Mouse (Mus musculus) kidney, adult 2 months (tissue): ENCODE data around the gene Tmem198. TPM values are rescaled to one million over a fixed set of nuclear protein-coding genes. Genes with fewer than 3 reads are reported as not detected.

Source experiments
- DNase-seq: peaks from one replicate; pipeline ENCODE4 v3.0.0; 2021
- H3K27ac ChIP-seq: fragments of 200-500 bp; 2 replicates; pipeline ENCODE4 v1.5.1; 2012; ENCODE audit warnings: low read depth, low read length, control low read depth, inconsistent platforms; ENCODE audit not compliant: insufficient read depth
- H3K27me3 ChIP-seq: fragments of 200-500 bp; replicated peaks from 2 replicates; pipeline ENCODE4 v1.6.1; 2012; ENCODE audit warnings: mild to moderate bottlenecking, moderate library complexity, low read length, inconsistent platforms; ENCODE audit not compliant: control insufficient read depth, insufficient read depth
- H3K36me3 ChIP-seq: fragments of 200-500 bp; 2 replicates; pipeline ENCODE4 v1.6.1; 2012; ENCODE audit warnings: mild to moderate bottlenecking, moderate library complexity, low read length, inconsistent platforms; ENCODE audit not compliant: control insufficient read depth, insufficient read depth
- H3K4me1 ChIP-seq: fragments of 200-500 bp; 2 replicates; pipeline ENCODE4 v1.6.1; 2011; ENCODE audit warnings: low read length; ENCODE audit not compliant: control insufficient read depth, insufficient read depth
- H3K4me3 ChIP-seq: fragments of 200-500 bp; 2 replicates; pipeline ENCODE4 v1.5.1; 2011; ENCODE audit warnings: mild to moderate bottlenecking, low read depth, low read length, control low read depth; ENCODE audit not compliant: insufficient read depth
- CTCF ChIP-seq: fragments of 200-500 bp; conservative IDR thresholded peaks from 2 replicates; pipeline ENCODE4 v1.5.1; 2011; ENCODE audit warnings: low read depth, mild to moderate bottlenecking, control low read depth, low read length, moderate library complexity, mixed read lengths; ENCODE audit not compliant: insufficient read depth, insufficient read length
- POLR2A ChIP-seq: fragments of 200-500 bp; IDR thresholded peaks from one replicate; pipeline ENCODE4 v1.6.1; 2011; ENCODE audit warnings: low read depth, low read length, control low read depth
- WGBS: fragments of 180-500 bp; shearing (Covaris S2); methylation state at CpG from one replicate; pipeline ENCODE4 v1.1.7; 2018; 5-methylcytosine and 5-hydroxymethylcytosine counted together
- polyA plus RNA-seq: library from polyadenylated mRNA; depleted of rRNA; stranded (reverse); fragments of >200 nt; gene quantifications from 2 replicates; pipeline ENCODE4 v1.2.3, GENCODE M21; 2012; rRNA removed

The Tmem198 gene
- polyA plus RNA-seq: 1.3 and 1.8 TPM in 2 replicates

DNA sequence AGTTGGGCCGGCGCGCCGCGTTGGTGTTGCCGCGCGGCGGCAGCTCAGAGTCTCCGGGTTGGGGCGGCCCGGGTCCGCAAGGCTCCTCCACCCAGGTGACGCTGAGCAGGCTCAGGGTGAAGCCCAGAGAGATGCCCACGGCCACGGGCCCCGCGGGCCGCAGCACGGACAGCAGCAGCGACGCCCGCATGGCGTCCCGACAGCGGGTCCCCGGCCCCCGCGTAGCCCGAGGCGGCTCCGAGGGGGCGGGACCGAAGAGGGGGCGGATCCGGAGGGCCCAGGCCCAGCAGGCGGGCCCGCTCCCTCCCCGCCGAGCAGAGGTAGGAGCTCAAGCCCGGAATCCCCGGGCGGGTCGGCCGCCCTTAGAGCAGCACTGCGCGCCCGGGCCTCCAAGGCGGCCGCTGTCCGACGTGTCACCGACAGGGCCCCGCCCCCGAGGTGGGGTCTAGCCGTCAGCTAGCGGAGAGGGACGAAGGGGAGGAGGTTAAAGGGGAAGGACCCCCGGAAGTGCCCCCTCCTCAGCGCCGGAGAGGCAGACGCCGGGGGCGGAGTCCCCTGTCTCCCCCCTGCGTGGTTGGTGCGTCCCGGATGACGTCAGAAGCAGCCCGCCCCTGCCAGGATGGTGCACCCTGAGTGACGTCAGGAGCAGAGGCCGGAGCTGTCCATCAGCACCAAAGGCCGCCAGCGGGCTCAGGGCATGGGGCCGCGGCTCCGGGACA lies at the start of gene Tmem198, which contains the start of gene Chpf:
Gene Tmem198 (plus strand): TSS at position 617 of the 719 bp plus-strand sequence.
Gene Chpf (minus strand): TSS at position 392 of the 719 bp plus-strand sequence.
- DNase-seq: peak; percentile 98
- H3K4me3 ChIP-seq: peak within 1 kb of the TSS; percentile 71
- no peaks in the 10 kb centered on the region for H3K27me3 ChIP-seq
- under 1% methylated on average over 76 of the region's 76 CpGs for WGBS
- peaks cover 8% of the 10 kb centered on the region; the same call in 1 of the 2 replicates for H3K4me1 ChIP-seq
- TF ChIP-seq POLR2A (no peak), CTCF (no peak)
- H3K27ac ChIP-seq: peak within 1 kb of the TSS; percentile 66
- H3K36me3 ChIP-seq: no peaks in the 10 kb centered on the region

DNA sequence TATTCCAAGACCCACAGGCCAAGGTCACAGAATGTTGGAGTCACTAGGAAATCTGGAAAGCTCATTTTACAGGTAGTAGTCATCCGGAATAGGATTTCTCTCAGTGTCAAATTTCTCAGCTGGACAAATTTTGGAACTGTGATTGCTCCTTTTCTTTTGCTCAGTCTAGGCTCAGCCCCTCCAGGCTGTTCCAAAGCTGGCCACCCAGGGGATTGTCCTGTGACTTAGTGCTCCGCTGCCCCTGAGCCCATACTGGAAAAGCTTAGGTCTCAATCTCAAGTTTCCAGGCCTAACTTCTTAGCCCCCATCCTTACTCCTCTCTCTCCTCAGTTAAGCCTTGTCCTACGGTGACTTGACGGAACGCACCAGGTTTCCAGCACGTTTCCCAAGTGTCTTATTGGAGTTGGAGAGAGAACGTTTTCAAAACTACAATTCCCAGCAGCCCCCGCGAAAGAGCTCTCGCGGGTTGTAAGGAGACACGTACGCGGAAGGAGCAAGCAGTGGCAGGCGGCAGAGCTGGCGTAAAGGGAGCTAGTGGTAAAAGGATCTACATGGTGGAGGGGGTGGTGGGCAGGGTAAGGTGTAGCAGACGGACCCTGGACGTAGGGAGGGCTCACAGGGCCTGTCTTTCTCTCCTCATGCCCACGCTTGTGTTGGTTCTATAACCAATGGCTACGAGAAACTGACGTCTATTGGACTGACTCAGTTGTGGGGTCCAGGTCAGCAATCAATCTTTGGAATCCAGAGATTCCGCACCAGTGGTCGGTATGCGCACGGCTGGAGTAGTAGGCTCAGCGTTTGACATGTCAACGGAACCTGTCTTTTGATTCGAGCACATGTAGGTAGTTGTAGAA lies 43.6 kb upstream of the Tmem198 start, which contains the start of gene Gmppa:
Gene Gmppa (plus strand): TSS at position 456 of the 854 bp plus-strand sequence.
- Histone ChIP-seq H3K36me3 (no peaks in the 10 kb centered on the region), H3K4me3 (peak within 1 kb of the TSS; percentile 65), H3K27ac (peak within 1 kb of the TSS; percentile 18; the same call in 1 of the 2 replicates), H3K4me1 (peaks cover 2% of the 10 kb centered on the region; the same call in 1 of the 2 replicates), H3K27me3 (no peaks in the 10 kb centered on the region)
- 3% methylated on average over 28 of the region's 28 CpGs for WGBS
- peak; percentile 89 for DNase-seq
- no peak for TF ChIP-seq CTCF
- peak; percentile 88 for TF ChIP-seq POLR2A

DNA sequence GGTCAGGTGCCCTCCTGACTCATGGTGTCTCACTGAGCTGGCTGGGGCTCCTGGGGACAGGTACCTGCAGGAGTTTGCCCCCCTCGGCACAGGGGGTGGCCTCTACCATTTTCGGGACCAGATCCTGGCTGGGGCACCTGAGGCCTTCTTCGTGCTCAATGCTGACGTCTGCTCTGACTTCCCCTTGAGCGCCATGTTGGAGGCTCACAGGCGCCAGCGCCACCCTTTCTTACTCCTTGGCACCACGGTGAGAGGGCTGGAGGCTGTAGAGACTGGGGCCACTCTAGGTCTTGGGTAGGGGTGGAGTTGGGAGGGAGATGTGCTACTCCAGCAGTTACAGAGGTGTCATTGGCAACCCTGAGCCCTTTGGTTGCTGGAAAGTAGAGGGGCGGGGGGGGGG lies 40.5 kb upstream of the Tmem198 start:
- no peak for DNase-seq
- H3K27me3 ChIP-seq: no peaks in the 10 kb centered on the region
- 91% methylated on average over 8 of the region's 9 CpGs for WGBS
- H3K27ac ChIP-seq: no peak overlapping the region
- H3K36me3 ChIP-seq: no peaks in the 10 kb centered on the region
- peaks cover 2% of the 10 kb centered on the region; the same call in 1 of the 2 replicates for H3K4me1 ChIP-seq
- TF ChIP-seq POLR2A: no peak
- H3K4me3 ChIP-seq: no peak overlapping the region

DNA sequence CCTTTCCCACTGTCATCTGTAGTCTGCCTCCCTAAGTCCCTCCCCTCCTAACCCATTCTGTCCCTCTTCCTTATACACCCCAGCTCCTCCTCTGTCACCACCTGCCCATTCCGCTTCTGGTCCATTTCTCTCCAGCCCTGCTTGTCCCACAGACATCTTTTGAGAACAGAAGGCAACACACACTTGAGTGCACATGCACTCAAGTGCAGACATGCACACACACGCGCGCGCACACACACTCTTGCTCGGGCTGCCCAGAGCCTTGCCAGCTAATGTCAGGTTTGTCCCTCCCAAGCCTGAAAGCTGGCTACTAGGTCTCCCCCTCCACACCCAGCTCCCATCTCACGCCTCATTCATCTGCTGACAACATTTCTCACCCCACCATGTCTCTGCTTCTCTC lies 38.7 kb upstream of the Tmem198 start:
- no peak overlapping the region for H3K27ac ChIP-seq
- 93% methylated on average over 7 of the region's 7 CpGs for WGBS
- no peaks in the 10 kb centered on the region for H3K27me3 ChIP-seq
- H3K4me3 ChIP-seq: no peak overlapping the region
- no peaks in the 10 kb centered on the region for H3K36me3 ChIP-seq
- TF ChIP-seq CTCF (no peak), POLR2A (no peak)
- peaks cover under 1% of the 10 kb centered on the region; the same call in 1 of the 2 replicates for H3K4me1 ChIP-seq
- DNase-seq: no peak

DNA sequence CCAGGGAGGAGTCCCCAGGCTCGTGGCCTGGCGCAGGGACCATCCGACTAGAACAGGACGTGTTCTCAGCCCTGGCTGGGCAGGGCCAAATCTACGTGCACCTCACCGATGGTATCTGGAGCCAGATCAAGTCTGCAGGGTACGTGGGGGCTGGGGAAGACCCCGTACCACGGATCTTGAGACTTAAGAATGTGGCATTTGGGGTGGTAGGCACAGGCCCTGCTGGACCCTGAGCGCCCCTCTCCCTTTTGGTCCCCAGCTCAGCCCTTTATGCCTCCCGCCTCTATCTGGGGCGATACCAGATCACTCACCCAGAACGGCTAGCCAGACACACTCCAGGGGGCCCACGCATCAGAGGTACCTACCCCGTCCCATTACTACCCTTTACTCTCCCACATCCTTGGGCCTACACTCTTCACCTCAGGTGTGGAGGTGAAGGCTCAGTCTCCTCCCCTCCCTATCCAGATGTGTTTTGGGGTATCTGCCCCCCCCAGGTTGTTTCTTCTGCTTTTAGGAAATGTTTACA lies 37.8 kb upstream of the Tmem198 start:
- no peak overlapping the region for H3K4me3 ChIP-seq
- TF ChIP-seq CTCF (no peak), POLR2A (no peak)
- DNase-seq: no peak
- H3K27me3 ChIP-seq: no peaks in the 10 kb centered on the region
- H3K27ac ChIP-seq: no peak overlapping the region
- WGBS: 77% methylated on average over 15 of the region's 15 CpGs
- no peaks in the 10 kb centered on the region for H3K36me3 ChIP-seq
- no peaks in the 10 kb centered on the region for H3K4me1 ChIP-seq

DNA sequence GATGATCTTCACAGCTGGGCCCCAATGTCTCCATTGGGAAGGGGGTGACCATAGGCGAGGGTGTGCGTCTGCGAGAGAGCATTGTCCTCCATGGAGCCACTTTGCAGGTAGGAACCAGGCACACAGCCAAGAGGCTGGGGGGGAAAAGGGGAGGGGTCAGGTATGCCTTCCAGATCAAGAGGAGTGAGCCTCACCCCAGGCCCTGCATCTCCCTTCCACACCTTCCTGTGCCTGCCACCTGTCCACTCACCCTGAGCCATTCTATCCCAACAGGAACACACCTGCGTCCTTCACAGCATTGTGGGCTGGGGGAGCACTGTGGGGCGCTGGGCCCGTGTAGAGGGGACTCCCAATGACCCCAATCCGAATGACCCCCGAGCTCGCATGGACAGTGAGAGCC lies 37.2 kb upstream of the Tmem198 start:
- TF ChIP-seq CTCF (no peak), POLR2A (no peak)
- Histone ChIP-seq H3K4me3 (no peak overlapping the region), H3K27ac (no peak overlapping the region), H3K36me3 (no peaks in the 10 kb centered on the region), H3K4me1 (no peaks in the 10 kb centered on the region), H3K27me3 (0 out of 2 replicates have a peak, but pooled peaks cover 2% of the 10 kb centered on the region)
- WGBS: 82% methylated on average over 9 of the region's 9 CpGs
- DNase-seq: no peak

DNA sequence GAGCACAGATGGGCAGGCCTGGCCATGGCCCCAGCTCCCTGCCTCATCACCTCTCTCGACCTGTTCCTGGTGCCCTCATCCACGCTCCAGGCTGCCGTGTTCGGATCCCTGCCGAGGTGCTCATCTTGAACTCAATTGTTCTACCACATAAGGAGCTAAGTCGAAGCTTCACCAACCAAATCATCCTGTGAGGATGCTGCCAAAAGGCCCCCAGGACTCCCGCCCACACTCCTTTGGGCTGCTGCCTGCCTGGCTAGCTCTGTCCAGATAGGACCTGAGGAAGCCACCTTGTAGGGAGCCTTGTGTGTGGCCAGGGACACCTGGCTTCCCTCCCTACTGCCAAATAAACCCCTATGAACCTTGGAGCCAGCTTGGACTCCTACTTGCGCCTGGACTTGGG lies 36.5 kb upstream of the Tmem198 start:
- H3K36me3 ChIP-seq: no peaks in the 10 kb centered on the region
- H3K4me1 ChIP-seq: no peaks in the 10 kb centered on the region
- no peak overlapping the region for H3K27ac ChIP-seq

More for the DNA sequence above, 36.5 kb upstream of the Tmem198 start:
- Histone ChIP-seq H3K27me3 (0 out of 2 replicates have a peak, but pooled peaks cover 2% of the 10 kb centered on the region), H3K4me3 (no peak overlapping the region)
- no peak for TF ChIP-seq CTCF
- no peak for TF ChIP-seq POLR2A
- DNase-seq: no peak
- WGBS: 67% methylated on average over 8 of the region's 8 CpGs
